Comparison of ENCODE assay signal across 16 mouse cellular contexts in genomic region chr1:172523699-172524101, GRCm38 (mm10). TPM values are rescaled to one million over a fixed set of nuclear protein-coding genes. Genes with fewer than 3 reads are reported as not detected.
A peak's percentile ranks its signal among the peaks of the same experiment; 100 is the strongest.
DNase-seq lines count a peak whose midpoint lies in the region; ATAC-seq and TF ChIP-seq lines count a peak whose summit lies in the region.
"Had no signal": no experiment of that assay in that cellular context is flagged by ENCODE, and none has a peak within 500 bp of the region (broad histone marks: within the 10 kb centered on the region; RNA-seq: fewer than 3 reads in every experiment).

No protein-coding gene starts in this region.

- ATAC-seq in heart, embryonic 11.5 days (replicated peaks; ENCODE audit: insufficient number of reproducible peaks, low FRiP score, low TSS enrichment): no peak
- ATAC-seq in heart, embryonic 15.5 days (replicated peaks; ENCODE audit: insufficient number of reproducible peaks, insufficient read depth, low FRiP score, low read depth): no peak
- ATAC-seq in lung, postnatal 0 days: peak; percentile 36
- ATAC-seq: liver, postnatal 0 days; midbrain, embryonic 15.5 days had no signal

- no peak overlapping the region for H3K9ac ChIP-seq in heart, embryonic 11.5 days (ENCODE audit: low read depth, low read length)
- H3K9ac ChIP-seq in heart, embryonic 15.5 days: no peak overlapping the region
- H3K9ac ChIP-seq in lung, postnatal 0 days (replicated peaks; ENCODE audit: low read depth): no peak overlapping the region
- H3K9ac ChIP-seq: liver, postnatal 0 days; midbrain, embryonic 15.5 days; neural tube, embryonic 13.5 days had no signal

- no peaks in the 10 kb centered on the region; the same call in 1 of the 2 replicates for H3K27me3 ChIP-seq in heart, embryonic 11.5 days (ENCODE audit: control insufficient read depth, insufficient read depth, low read length)
- H3K27me3 ChIP-seq in heart, embryonic 15.5 days: peaks cover 12% of the 10 kb centered on the region
- H3K27me3 ChIP-seq in lung, postnatal 0 days (replicated peaks; ENCODE audit: insufficient read depth, low read length): no peaks in the 10 kb centered on the region
- H3K27me3 ChIP-seq: midbrain, embryonic 15.5 days had no signal

- no peak overlapping the region for H3K4me2 ChIP-seq in heart, embryonic 11.5 days
- H3K4me2 ChIP-seq in heart, embryonic 15.5 days: no peak overlapping the region
- H3K4me2 ChIP-seq in lung, postnatal 0 days (replicated peaks; ENCODE audit: low read depth, low read length): no peak overlapping the region
- H3K4me2 ChIP-seq: midbrain, embryonic 15.5 days; neural tube, embryonic 13.5 days had no signal

- H3K27ac ChIP-seq in heart, embryonic 11.5 days (ENCODE audit: low read depth, low read length): no peak overlapping the region
- peak overlapping the region; percentile 34; the same call in 1 of the 2 replicates for H3K27ac ChIP-seq in heart, embryonic 15.5 days
- H3K27ac ChIP-seq in lung, postnatal 0 days (ENCODE audit: low read length): no peak overlapping the region; the same call in 1 of the 2 replicates
- H3K27ac ChIP-seq: midbrain, embryonic 15.5 days; neural tube, embryonic 13.5 days had no signal

- no peak overlapping the region for H3K4me3 ChIP-seq in heart, embryonic 11.5 days (ENCODE audit: low read depth, low read length)
- H3K4me3 ChIP-seq in heart, embryonic 15.5 days: no peak overlapping the region
- H3K4me3 ChIP-seq in lung, postnatal 0 days (ENCODE audit: low read depth, low read length): no peak overlapping the region
- H3K4me3 ChIP-seq: midbrain, embryonic 15.5 days; neural tube, embryonic 13.5 days had no signal

- peak; percentile 80 for TF ChIP-seq EP300 in lung, postnatal 0 days (IDR thresholded peaks at IDR 0.05)

- no peaks in the 10 kb centered on the region for H3K9me3 ChIP-seq in heart, embryonic 11.5 days (replicated peaks; ENCODE audit: control insufficient read depth, low read length)
- H3K9me3 ChIP-seq in heart, embryonic 15.5 days (replicated peaks): no peaks in the 10 kb centered on the region
- no peaks in the 10 kb centered on the region for H3K9me3 ChIP-seq in lung, postnatal 0 days (ENCODE audit: low read length)
- H3K9me3 ChIP-seq: midbrain, embryonic 15.5 days; neural tube, embryonic 13.5 days had no signal

- no peak for TF ChIP-seq CTCF in lung, postnatal 0 days (IDR thresholded peaks at IDR 0.05)

- peaks cover 6% of the 10 kb centered on the region; the same call in 1 of the 2 replicates for H3K4me1 ChIP-seq in heart, embryonic 11.5 days (ENCODE audit: control insufficient read depth, insufficient read depth, low read length)
- H3K4me1 ChIP-seq in heart, embryonic 15.5 days (replicated peaks): peaks cover 37% of the 10 kb centered on the region
- peaks cover 35% of the 10 kb centered on the region for H3K4me1 ChIP-seq in lung, postnatal 0 days (ENCODE audit: insufficient read depth, low read depth, low read length)

- 46% methylated on average over 12 of the region's 12 CpGs for WGBS in heart, embryonic 11.5 days (ENCODE audit: insufficient replicate concordance)
- 30% methylated on average over 12 of the region's 12 CpGs for WGBS in heart, embryonic 15.5 days
- WGBS in lung, postnatal 0 days: 31% methylated on average over 12 of the region's 12 CpGs

- no peaks in the 10 kb centered on the region for H3K36me3 ChIP-seq in heart, embryonic 11.5 days (ENCODE audit: control insufficient read depth, insufficient read depth, low read length)
- no peaks in the 10 kb centered on the region for H3K36me3 ChIP-seq in heart, embryonic 15.5 days
- H3K36me3 ChIP-seq in lung, postnatal 0 days (ENCODE audit: insufficient read depth, low read length): no peaks in the 10 kb centered on the region
- H3K36me3 ChIP-seq: midbrain, embryonic 15.5 days; neural tube, embryonic 13.5 days had no signal

- DNase-seq in heart, adult 18-20 months: peak; percentile 63 to 72
- DNase-seq in CD4-positive helper T cell, adult 2 months (ENCODE audit: low read depth, low spot score): peak; percentile 4
- DNase-seq in lung, postnatal 0 days (ENCODE audit: low spot score): peak; percentile 78
- no peak for DNase-seq in layer of hippocampus, postnatal 25 days (ENCODE audit: extremely low spot score in 1 of 2, low spot score in 1 of 2)
- no peak for DNase-seq in spleen, adult 18-20 months
- DNase-seq in thymus, postnatal 10 days (ENCODE audit: low spot score in 2 of 2): no peak
- DNase-seq: adrenal gland, postnatal 36 days; cerebellum, adult 18-20 months; embryo, embryonic 11 days; liver, postnatal 0 days; retina, postnatal 1 day had no signal

RNA-seq across cellular contexts. Expression of gene Cfap45, which starts 3.1 kb away (rescaled TPM):
- total RNA-seq in heart, adult 18-20 months (2021): 1 to 10 TPM in 1 of 2 experiments, not detected in 1; 1.2 TPM
- polyA plus RNA-seq in heart, embryonic 11.5 days (2014; fragmentation: Nextera tagmentation; extraction: Ambion mirVana): 2.6 and 2.7 TPM in 2 replicates
- 2.3 and 3.3 TPM in 2 replicates for polyA plus RNA-seq in heart, embryonic 15.5 days (2015; fragmentation: Nextera tagmentation; extraction: Ambion mirVana)
- 12.2 and 13.1 TPM in 2 replicates for polyA plus RNA-seq in lung, postnatal 0 days (2015; fragmentation: Nextera tagmentation; extraction: Ambion mirVana)
- 1 to 10 TPM; 3.1 to 3.9 TPM for total RNA-seq in layer of hippocampus, postnatal 25 days (2021)

RNA-seq across cellular contexts. Expression of gene Tagln2, which starts 23.9 kb away (rescaled TPM):
- total RNA-seq in heart, adult 18-20 months (2021): 10 to 100 TPM; 56.8 to 58.8 TPM
- polyA plus RNA-seq in heart, embryonic 11.5 days (2014; fragmentation: Nextera tagmentation; extraction: Ambion mirVana): 248 and 295 TPM in 2 replicates
- 276 and 327 TPM in 2 replicates for polyA plus RNA-seq in heart, embryonic 15.5 days (2015; fragmentation: Nextera tagmentation; extraction: Ambion mirVana)
- polyA plus RNA-seq in lung, postnatal 0 days (2015; fragmentation: Nextera tagmentation; extraction: Ambion mirVana): 739 and 823 TPM in 2 replicates
- 10 to 100 TPM; 10.4 to 12.1 TPM for total RNA-seq in layer of hippocampus, postnatal 25 days (2021)

RNA-seq across cellular contexts. Expression of gene Vsig8, which starts 32.0 kb away (rescaled TPM):
- total RNA-seq in heart, adult 18-20 months (2021): not detected
- polyA plus RNA-seq in heart, embryonic 11.5 days (2014; fragmentation: Nextera tagmentation; extraction: Ambion mirVana): 0.28 TPM in 1 of 2 replicates, not detected in the other
- 0.34 and 0.55 TPM in 2 replicates for polyA plus RNA-seq in heart, embryonic 15.5 days (2015; fragmentation: Nextera tagmentation; extraction: Ambion mirVana)
- polyA plus RNA-seq in lung, postnatal 0 days (2015; fragmentation: Nextera tagmentation; extraction: Ambion mirVana): 0.39 and 0.44 TPM in 2 replicates
- under 1 TPM; 0.39 to 0.56 TPM for total RNA-seq in layer of hippocampus, postnatal 25 days (2021)
- polyA plus RNA-seq: limb, embryonic 11.5 days; liver, postnatal 0 days had no signal

RNA-seq across cellular contexts. Expression of gene Igsf9, which starts 42.1 kb away (rescaled TPM):
- under 1 TPM; 0.28 to 0.45 TPM for total RNA-seq in heart, adult 18-20 months (2021)
- polyA plus RNA-seq in heart, embryonic 11.5 days (2014; fragmentation: Nextera tagmentation; extraction: Ambion mirVana): 9.3 and 12.0 TPM in 2 replicates
- polyA plus RNA-seq in heart, embryonic 15.5 days (2015; fragmentation: Nextera tagmentation; extraction: Ambion mirVana): 2.9 and 7.7 TPM in 2 replicates
- polyA plus RNA-seq in lung, postnatal 0 days (2015; fragmentation: Nextera tagmentation; extraction: Ambion mirVana): 1.1 and 1.3 TPM in 2 replicates
- total RNA-seq in layer of hippocampus, postnatal 25 days (2021): 1 to 10 TPM; 5.6 to 8.2 TPM

RNA-seq across cellular contexts. Expression of gene Slamf9, which starts 48.5 kb away (rescaled TPM):
- 1 to 10 TPM; 1.2 to 2.2 TPM for total RNA-seq in heart, adult 18-20 months (2021)
- polyA plus RNA-seq in heart, embryonic 11.5 days (2014; fragmentation: Nextera tagmentation; extraction: Ambion mirVana): 1.1 and 1.2 TPM in 2 replicates
- 0.83 and 1.1 TPM in 2 replicates for polyA plus RNA-seq in heart, embryonic 15.5 days (2015; fragmentation: Nextera tagmentation; extraction: Ambion mirVana)
- polyA plus RNA-seq in lung, postnatal 0 days (2015; fragmentation: Nextera tagmentation; extraction: Ambion mirVana): 4.7 and 5.3 TPM in 2 replicates
- not detected for total RNA-seq in layer of hippocampus, postnatal 25 days (2021)
- polyA plus RNA-seq: neural tube, embryonic 13.5 days had no signal

Comparison
In these comparisons a context has a peak if more than half of its experiments do, and no peak if none do; other contexts are left out.
1. DNase-seq: peak in heart, adult 18-20 months (2 of 2), CD4-positive helper T cell, adult 2 months (single experiment) and lung, postnatal 0 days (single experiment); none in layer of hippocampus, postnatal 25 days (0 of 2), spleen, adult 18-20 months (0 of 2) and thymus, postnatal 10 days (0 of 2).